Mouse (Mus musculus) CH12.LX (cell line): ENCODE measurements around the gene Ccdc152. TPM values are rescaled to one million over a fixed set of nuclear protein-coding genes. Genes with fewer than 3 reads are reported as not detected.

ENCODE experiments used
- DNase-seq: peaks from one replicate; pipeline ENCODE4 v3.0.0-alpha.2; 2013; ENCODE audit errors: extremely low read depth
- H3K27ac ChIP-seq: 2 replicates; pipeline ENCODE4 v1.5.1; 2012; ENCODE audit warnings: low read depth, mild to moderate bottlenecking, control low read depth, moderate library complexity; ENCODE audit not compliant: insufficient read depth
- H3K27me3 ChIP-seq: replicated peaks from 2 replicates; pipeline ENCODE3; 2012; ENCODE audit warnings: inconsistent platforms
- H3K36me3 ChIP-seq, 2 experiments: replicated peaks in 1 of 2; 2 replicates each; pipeline versions ENCODE3 to v1.6.1; 2012; ENCODE audit warnings: inconsistent platforms in 1 of 2, low read length in 1 of 2, mild to moderate bottlenecking in 1 of 2, mixed read lengths in 1 of 2, moderate library complexity in 1 of 2; ENCODE audit not compliant: control insufficient read depth in 1 of 2, insufficient read depth in 1 of 2
- H3K4me1 ChIP-seq, 2 experiments: 2 replicates each; pipeline ENCODE4 v1.6.1; 2012; ENCODE audit warnings: inconsistent platforms in 1 of 2, moderate library complexity in 1 of 2; ENCODE audit not compliant: insufficient read depth in 2 of 2, control insufficient read depth in 1 of 2
- H3K4me2 ChIP-seq: 2 replicates; pipeline ENCODE4 v1.6.1; 2012; ENCODE audit warnings: low read depth, mild to moderate bottlenecking, control low read depth; ENCODE audit not compliant: poor library complexity, insufficient read depth, severe bottlenecking
- H3K4me3 ChIP-seq, 3 experiments: fragments of 150-350 bp in 1 of 3; sonication (generic) in 1 of 3; replicated peaks in 1 of 3; 2 replicates each; pipeline versions ENCODE3 to v1.5.1; 2011 to 2012; ENCODE audit warnings: low read depth in 2 of 3, low read length in 2 of 3, mild to moderate bottlenecking in 2 of 3, moderate library complexity in 2 of 3, control low read depth in 1 of 3, improper control_type of control experiment in 1 of 3, inconsistent platforms in 1 of 3, mixed read lengths in 1 of 3; ENCODE audit not compliant: poor library complexity in 1 of 3
- H3K79me2 ChIP-seq: replicated peaks from 2 replicates; pipeline ENCODE4 v1.6.1; 2012; ENCODE audit warnings: mild to moderate bottlenecking, moderate library complexity; ENCODE audit not compliant: control insufficient read depth, poor library complexity, insufficient read depth, severe bottlenecking; ENCODE audit errors: extremely low read depth
- H3K9ac ChIP-seq: 2 replicates; pipeline ENCODE4 v1.6.1; 2012; ENCODE audit warnings: low read depth, mild to moderate bottlenecking, control low read depth, moderate library complexity; ENCODE audit not compliant: insufficient read depth
- H3K9me3 ChIP-seq: replicated peaks from 2 replicates; pipeline ENCODE3; 2012; ENCODE audit warnings: low read length, inconsistent platforms, mixed read lengths
- BHLHE40 ChIP-seq: IDR thresholded peaks from 2 replicates; pipeline ENCODE4 v1.6.1; 2011; ENCODE audit warnings: mild to moderate bottlenecking, low read depth, low read length, improper control_type of control experiment
- CHD1 ChIP-seq: IDR thresholded peaks from 2 replicates; pipeline ENCODE4 v1.6.1; 2012; ENCODE audit warnings: low read depth, low read length, improper control_type of control experiment, inconsistent platforms
- CHD2 ChIP-seq: IDR thresholded peaks from 2 replicates; pipeline ENCODE4 v1.6.1; 2011; ENCODE audit warnings: low read length, improper control_type of control experiment
- CTCF ChIP-seq, 2 experiments: IDR thresholded peaks in 1 of 2; conservative IDR thresholded peaks in 1 of 2; 2 replicates each; pipeline ENCODE4 v1.5.1; 2011 to 2012; ENCODE audit warnings: low read depth in 2 of 2, low read length in 2 of 2, improper control_type of control experiment in 1 of 2, inconsistent platforms in 1 of 2, mild to moderate bottlenecking in 1 of 2, moderate library complexity in 1 of 2
- ELF1 ChIP-seq: IDR thresholded peaks from 2 replicates; pipeline ENCODE4 v1.6.1; 2014; ENCODE audit warnings: low read depth, mild to moderate bottlenecking, inconsistent platforms, low read length, improper control_type of control experiment
- ETS1 ChIP-seq: conservative IDR thresholded peaks from 2 replicates; pipeline ENCODE4 v1.6.1; 2012; ENCODE audit warnings: low read depth, mild to moderate bottlenecking, inconsistent platforms, low read length, improper control_type of control experiment, moderate library complexity
- HCFC1 ChIP-seq: IDR thresholded peaks from 2 replicates; pipeline ENCODE4 v1.6.1; 2012; ENCODE audit warnings: low read depth, mild to moderate bottlenecking, inconsistent platforms, low read length, improper control_type of control experiment
- IRF4 ChIP-seq: IDR thresholded peaks from 2 replicates; pipeline ENCODE4 v1.6.1; 2014; ENCODE audit warnings: low read depth, mild to moderate bottlenecking, inconsistent platforms, low read length, improper control_type of control experiment
- JUND ChIP-seq: conservative IDR thresholded peaks from 2 replicates; pipeline ENCODE4 v1.6.1; 2011; ENCODE audit warnings: low read depth, low read length, improper control_type of control experiment
- KAT2A ChIP-seq: IDR thresholded peaks from 2 replicates; pipeline ENCODE4 v1.6.1; 2012; ENCODE audit warnings: low read length, improper control_type of control experiment, inconsistent platforms; ENCODE audit not compliant: insufficient replicate concordance
- MAZ ChIP-seq: IDR thresholded peaks from 2 replicates; pipeline ENCODE4 v1.6.1; 2012; ENCODE audit warnings: low read depth, mild to moderate bottlenecking, inconsistent platforms, low read length, improper control_type of control experiment, moderate library complexity
- MXI1 ChIP-seq: IDR thresholded peaks from 2 replicates; pipeline ENCODE4 v1.6.1; 2011; ENCODE audit warnings: mild to moderate bottlenecking, low read depth, low read length, improper control_type of control experiment
- NELFE ChIP-seq: IDR thresholded peaks from 2 replicates; pipeline ENCODE4 v1.6.1; 2011; ENCODE audit warnings: low read depth, low read length, improper control_type of control experiment
- PAX5 ChIP-seq: IDR thresholded peaks from 2 replicates; pipeline ENCODE4 v1.6.1; 2012; ENCODE audit warnings: low read length, inconsistent platforms, mixed read lengths
- POLR2A ChIP-seq: IDR thresholded peaks from 2 replicates; pipeline ENCODE4 v1.6.1; 2011; ENCODE audit warnings: low read depth, mild to moderate bottlenecking, improper control_type of control experiment, low read length
- RCOR1 ChIP-seq: conservative IDR thresholded peaks from 2 replicates; pipeline ENCODE4 v1.6.1; 2012; ENCODE audit warnings: low read depth, mild to moderate bottlenecking, inconsistent platforms, low read length, improper control_type of control experiment
- SIN3A ChIP-seq: IDR thresholded peaks from 2 replicates; pipeline ENCODE4 v1.6.1; 2012; ENCODE audit warnings: low read length, improper control_type of control experiment, inconsistent platforms
- SMC3 ChIP-seq: IDR thresholded peaks from 2 replicates; pipeline ENCODE4 v1.6.1; 2011; ENCODE audit warnings: low read depth, low read length, improper control_type of control experiment
- TBP ChIP-seq: conservative IDR thresholded peaks from 2 replicates; pipeline ENCODE4 v1.6.1; 2011; ENCODE audit warnings: low read depth, low read length, improper control_type of control experiment
- dilution Hi-C: fragments of 300-500 bp; cut with MboI; formaldehyde crosslinking; loops from 2 replicates; pipeline ENCODE4 v1.14.3; 2020; ENCODE audit warnings: low sequenced_read_pairs; ENCODE audit not compliant: extremely low pct_unique_long_range_greater_than_20kb, extremely low pct_ligation_motif_present
- in situ Hi-C: fragments of 300-500 bp; cut with MboI; formaldehyde crosslinking; loops from 3 replicates; pipeline ENCODE4 v1.14.3; 2019; ENCODE audit warnings: low sequenced_read_pairs, low pct_ligation_motif_present, low pct_unique_long_range_greater_than_20kb, mixed read lengths
- polyA plus RNA-seq: library from polyadenylated mRNA; unstranded; fragments of >175 nt; gene quantifications from 2 replicates; pipeline ENCODE4 v1.2.1, GENCODE M21; 2012; ENCODE audit warnings: low read depth; ENCODE audit not compliant: insufficient read length
- total RNA-seq, 2 experiments: library from RNA; depleted of rRNA; stranded (reverse); fragments of 300-350 nt in 1 of 2; fragments of >200 nt in 1 of 2; gene quantifications; 2 replicates each; pipeline ENCODE4 v1.2.3; 2012 to 2014

Gene Ccdc152
- total and polyA plus RNA-seq, 3 experiments: 0.08 to 0.99 TPM; not detected in 1

GRCm38 (mm10) chr15:3237963-3238362, 65.4 kb downstream of the Ccdc152 start:
- in situ Hi-C loops: no loop called here

GRCm38 (mm10) chr15:3236338-3236737, 67.0 kb downstream of the Ccdc152 start:
- Histone ChIP-seq H3K36me3 (no peaks in the 10 kb centered on the region), H3K9me3 (no peaks in the 10 kb centered on the region)
- TF ChIP-seq RCOR1 (no peak), POLR2A (no peak), BHLHE40 (no peak)
- TF ChIP-seq, all 38 proteins: peak for 0
- Histone ChIP-seq H3K79me2 (no peaks in the 10 kb centered on the region), H3K4me1 (peaks cover 0 to 16% of the 10 kb centered on the region in 2 experiments; a peak in 2 of 4 replicates), H3K9ac (no peak overlapping the region), H3K4me3 (no peak overlapping the region), H3K27ac (no peak overlapping the region), H3K4me2 (no peak overlapping the region), H3K27me3 (no peaks in the 10 kb centered on the region)
- dilution Hi-C loops: no loop called here
- DNase-seq: no peak
- in situ Hi-C loops: no loop called here

More at GRCm38 (mm10) chr15:3237963-3238362, 65.4 kb downstream of the Ccdc152 start:
- Histone ChIP-seq H3K9me3 (no peaks in the 10 kb centered on the region), H3K79me2 (no peaks in the 10 kb centered on the region), H3K36me3 (no peaks in the 10 kb centered on the region), H3K9ac (no peak overlapping the region), H3K4me1 (peaks cover 0 to 16% of the 10 kb centered on the region in 2 experiments; a peak in 2 of 4 replicates), H3K4me3 (no peak overlapping the region), H3K27ac (no peak overlapping the region), H3K4me2 (no peak overlapping the region), H3K27me3 (no peaks in the 10 kb centered on the region)
- TF ChIP-seq JUND (no peak), BHLHE40 (no peak), KAT2A (no peak), NELFE (no peak), CHD1 (no peak), MXI1 (no peak), ELF1 (no peak), ETS1 (no peak), POLR2A (no peak), TBP (no peak), CTCF (conservative IDR thresholded peaks at IDR 0.05 in 1 of 2, IDR thresholded peaks at IDR 0.05 in 1 of 2; ENCODE audit: low read depth in 2 of 2, low read length in 2 of 2) (no peak), MAZ (no peak), SMC3 (no peak), PAX5 (no peak), RCOR1 (no peak), HCFC1 (no peak), SIN3A (no peak), IRF4 (no peak), CHD2 (no peak)
- DNase-seq: no peak
- dilution Hi-C loops: no loop called here
